Mouse (Mus musculus) urinary bladder, postnatal 25 days (tissue): Measurements from ENCODE around the gene Pbx1.

Experiments
- DNase-seq: peaks from one replicate; pipeline ENCODE4 v3.0.0; 2022; ENCODE audit warnings: low spot score

The Pbx1 gene

GRCm38 (mm10) chr1:168342269-168342668 lies 89.8 kb downstream of the Pbx1 start:
- no peak for DNase-seq

- no peak for DNase-seq
These were observed 90.2 kb downstream of the Pbx1 start for GRCm38 (mm10) chr1:168341863-168342262.

- no peak for DNase-seq
These were observed 90.7 kb downstream of the Pbx1 start for GRCm38 (mm10) chr1:168341368-168341767.

GRCm38 (mm10) chr1:168336238-168336818 lies 95.7 kb downstream of the Pbx1 start:
- DNase-seq: no peak

- no peak for DNase-seq
These were observed 97.1 kb downstream of the Pbx1 start for GRCm38 (mm10) chr1:168334831-168335574.

GRCm38 (mm10) chr1:168332056-168332455 lies 100.0 kb downstream of the Pbx1 start:
- DNase-seq: no peak

- DNase-seq: no peak
These were observed 103.8 kb downstream of the Pbx1 start for GRCm38 (mm10) chr1:168328236-168328605.

GRCm38 (mm10) chr1:168327405-168328235 lies 104.5 kb downstream of the Pbx1 start:
- DNase-seq: no peak

- DNase-seq: no peak
These were observed 106.3 kb downstream of the Pbx1 start for GRCm38 (mm10) chr1:168325786-168326185.

- DNase-seq: no peak
These were observed 107.6 kb downstream of the Pbx1 start for GRCm38 (mm10) chr1:168324306-168325085.

GRCm38 (mm10) chr1:168323436-168324108 lies 108.5 kb downstream of the Pbx1 start:
- DNase-seq: no peak

- DNase-seq: no peak
These were observed 109.2 kb downstream of the Pbx1 start for GRCm38 (mm10) chr1:168322892-168323291.

GRCm38 (mm10) chr1:168319695-168320094 lies 112.4 kb downstream of the Pbx1 start:
- DNase-seq: no peak

GRCm38 (mm10) chr1:168318899-168319469 lies 113.1 kb downstream of the Pbx1 start:
- DNase-seq: no peak

- DNase-seq: no peak
These were observed 118.3 kb downstream of the Pbx1 start for GRCm38 (mm10) chr1:168313772-168314171.

- DNase-seq: no peak
These were observed 119.2 kb downstream of the Pbx1 start for GRCm38 (mm10) chr1:168312710-168313447.

- no peak for DNase-seq
These were observed 123.0 kb downstream of the Pbx1 start for GRCm38 (mm10) chr1:168309101-168309521.

- no peak for DNase-seq
These were observed 124.5 kb downstream of the Pbx1 start for GRCm38 (mm10) chr1:168307275-168308182.

GRCm38 (mm10) chr1:168300505-168300904 lies 131.6 kb downstream of the Pbx1 start:
- no peak for DNase-seq
